Mouse (Mus musculus): ENCODE data around the gene Tcp1. TPM values are rescaled to one million over a fixed set of nuclear protein-coding genes. Genes with fewer than 3 reads are reported as not detected.
A peak's percentile ranks its signal among the peaks of the same experiment; 100 is the strongest.
"Not testable (repeated sequence)": the region's sequence is repeated elsewhere in the genome, so short reads cannot be mapped to it uniquely, and the experiment has no call there.

The Tcp1 gene
- polyA plus RNA-seq, 1 experiment from 2014 or later: 347 TPM

GRCm38 (mm10) chr17:12931576-12931975 lies 16.1 kb downstream of the Tcp1 start:
- not testable (repeated sequence) for H3K36me3 ChIP-seq (ENCODE audit: control insufficient read depth, insufficient read depth, low read length); H3K4me3 ChIP-seq (ENCODE audit: low read depth, low read length); H3K4me1 ChIP-seq (ENCODE audit: control insufficient read depth, insufficient read depth, low read length); H3K27me3 ChIP-seq (ENCODE audit: control insufficient read depth, insufficient read depth, low read depth, low read length); ATAC-seq; H3K27ac ChIP-seq (ENCODE audit: low read length); H3K4me2 ChIP-seq (ENCODE audit: low read length); H3K9ac ChIP-seq (ENCODE audit: low read depth, low read length); H3K9me3 ChIP-seq (replicated peaks; ENCODE audit: control insufficient read depth, low read length, poor library complexity, severe bottlenecking)
- 92% methylated on average over 5 of the region's 5 CpGs for WGBS

- Histone ChIP-seq H3K36me3 (ENCODE audit: control insufficient read depth, insufficient read depth, low read length) (no peaks in the 10 kb centered on the region), H3K9ac (ENCODE audit: low read depth, low read length) (no peak overlapping the region), H3K4me3 (ENCODE audit: low read depth, low read length) (no peak overlapping the region), H3K4me2 (ENCODE audit: low read length) (no peak overlapping the region), H3K27me3 (ENCODE audit: control insufficient read depth, insufficient read depth, low read depth, low read length) (no peaks in the 10 kb centered on the region), H3K9me3 (replicated peaks; ENCODE audit: control insufficient read depth, low read length, poor library complexity, severe bottlenecking) (no peaks in the 10 kb centered on the region), H3K27ac (ENCODE audit: low read length) (no peak overlapping the region), H3K4me1 (ENCODE audit: control insufficient read depth, insufficient read depth, low read length) (no peaks in the 10 kb centered on the region)
- no peak for ATAC-seq
- WGBS: 42% methylated on average over 4 of the region's 4 CpGs
These were observed 20.2 kb downstream of the Tcp1 start for GRCm38 (mm10) chr17:12935719-12936118.

GRCm38 (mm10) chr17:12937412-12937970 lies 22.0 kb downstream of the Tcp1 start:
- Histone ChIP-seq H3K4me1 (ENCODE audit: control insufficient read depth, insufficient read depth, low read length) (no peaks in the 10 kb centered on the region), H3K27ac (ENCODE audit: low read length) (no peak overlapping the region), H3K9me3 (replicated peaks; ENCODE audit: control insufficient read depth, low read length, poor library complexity, severe bottlenecking) (no peaks in the 10 kb centered on the region), H3K27me3 (ENCODE audit: control insufficient read depth, insufficient read depth, low read depth, low read length) (no peaks in the 10 kb centered on the region), H3K9ac (ENCODE audit: low read depth, low read length) (no peak overlapping the region), H3K36me3 (ENCODE audit: control insufficient read depth, insufficient read depth, low read length) (peaks cover 3% of the 10 kb centered on the region; the same call in 1 of the 2 replicates), H3K4me3 (ENCODE audit: low read depth, low read length) (no peak overlapping the region), H3K4me2 (ENCODE audit: low read length) (no peak overlapping the region)
- WGBS: 93% methylated on average over 2 of the region's 2 CpGs
- ATAC-seq: no peak

GRCm38 (mm10) chr17:12938077-12938476 lies 22.6 kb downstream of the Tcp1 start:
- Histone ChIP-seq H3K27me3 (ENCODE audit: control insufficient read depth, insufficient read depth, low read depth, low read length) (no peaks in the 10 kb centered on the region), H3K9ac (ENCODE audit: low read depth, low read length) (no peak overlapping the region), H3K4me3 (ENCODE audit: low read depth, low read length) (no peak overlapping the region), H3K4me1 (ENCODE audit: control insufficient read depth, insufficient read depth, low read length) (no peaks in the 10 kb centered on the region), H3K36me3 (ENCODE audit: control insufficient read depth, insufficient read depth, low read length) (peaks cover 6% of the 10 kb centered on the region; the same call in 1 of the 2 replicates), H3K4me2 (ENCODE audit: low read length) (no peak overlapping the region), H3K9me3 (replicated peaks; ENCODE audit: control insufficient read depth, low read length, poor library complexity, severe bottlenecking) (no peaks in the 10 kb centered on the region), H3K27ac (ENCODE audit: low read length) (no peak overlapping the region)
- no peak for ATAC-seq
- WGBS: 17% methylated on average over 2 of the region's 2 CpGs

- not testable (repeated sequence) for H3K9ac ChIP-seq (ENCODE audit: low read depth, low read length); H3K27me3 ChIP-seq (ENCODE audit: control insufficient read depth, insufficient read depth, low read depth, low read length); H3K27ac ChIP-seq (ENCODE audit: low read length); H3K4me1 ChIP-seq (ENCODE audit: control insufficient read depth, insufficient read depth, low read length); H3K4me3 ChIP-seq (ENCODE audit: low read depth, low read length); H3K9me3 ChIP-seq (replicated peaks; ENCODE audit: control insufficient read depth, low read length, poor library complexity, severe bottlenecking)
- Histone ChIP-seq H3K36me3 (ENCODE audit: control insufficient read depth, insufficient read depth, low read length) (peaks cover 13% of the 10 kb centered on the region; the same call in 1 of the 2 replicates), H3K4me2 (ENCODE audit: low read length) (peak overlapping the region; percentile 49)
- 32% methylated on average over 2 of the region's 12 CpGs for WGBS
- peak; percentile 60; the same call in 1 of the 2 replicates for ATAC-seq
These were observed 24.1 kb downstream of the Tcp1 start for GRCm38 (mm10) chr17:12939377-12940148.

- Histone ChIP-seq H3K4me1 (ENCODE audit: control insufficient read depth, insufficient read depth, low read length) (no peaks in the 10 kb centered on the region), H3K4me3 (ENCODE audit: low read depth, low read length) (no peak within 1 kb of the TSS), H3K9me3 (replicated peaks; ENCODE audit: control insufficient read depth, low read length, poor library complexity, severe bottlenecking) (no peaks in the 10 kb centered on the region), H3K27me3 (ENCODE audit: control insufficient read depth, insufficient read depth, low read depth, low read length) (no peaks in the 10 kb centered on the region), H3K27ac (ENCODE audit: low read length) (no peak within 1 kb of the TSS), H3K4me2 (ENCODE audit: low read length) (peak within 1 kb of the TSS; percentile 49), H3K36me3 (ENCODE audit: control insufficient read depth, insufficient read depth, low read length) (peaks cover 17% of the 10 kb centered on the region; the same call in 1 of the 2 replicates), H3K9ac (ENCODE audit: low read depth, low read length) (no peak within 1 kb of the TSS)
- 0 out of 2 replicates have a peak, but pooled peaks have one; percentile 37 for ATAC-seq
- WGBS: 15% methylated on average over 27 of the region's 27 CpGs
These were observed 24.8 kb downstream of the Tcp1 start, which contains the start of gene Acat3 for GRCm38 (mm10) chr17:12940151-12940805. Gene Acat3 (minus strand): TSS chr17:12940600.

- Histone ChIP-seq H3K4me2 (ENCODE audit: low read length) (no peak overlapping the region), H3K27ac (ENCODE audit: low read length) (no peak overlapping the region), H3K27me3 (ENCODE audit: control insufficient read depth, insufficient read depth, low read depth, low read length) (no peaks in the 10 kb centered on the region), H3K4me3 (ENCODE audit: low read depth, low read length) (no peak overlapping the region), H3K9me3 (replicated peaks; ENCODE audit: control insufficient read depth, low read length, poor library complexity, severe bottlenecking) (no peaks in the 10 kb centered on the region), H3K9ac (ENCODE audit: low read depth, low read length) (no peak overlapping the region), H3K36me3 (ENCODE audit: control insufficient read depth, insufficient read depth, low read length) (peaks cover 22% of the 10 kb centered on the region; the same call in 1 of the 2 replicates), H3K4me1 (ENCODE audit: control insufficient read depth, insufficient read depth, low read length) (no peaks in the 10 kb centered on the region)
- ATAC-seq: no peak
- WGBS: 81% methylated on average over 8 of the region's 8 CpGs
These were observed 26.2 kb downstream of the Tcp1 start for GRCm38 (mm10) chr17:12941543-12942260.

GRCm38 (mm10) chr17:12942459-12943162 lies 27.1 kb downstream of the Tcp1 start:
- Histone ChIP-seq H3K36me3 (ENCODE audit: control insufficient read depth, insufficient read depth, low read length) (peaks cover 22% of the 10 kb centered on the region; the same call in 1 of the 2 replicates), H3K27ac (ENCODE audit: low read length) (no peak overlapping the region), H3K27me3 (ENCODE audit: control insufficient read depth, insufficient read depth, low read depth, low read length) (no peaks in the 10 kb centered on the region), H3K9me3 (replicated peaks; ENCODE audit: control insufficient read depth, low read length, poor library complexity, severe bottlenecking) (no peaks in the 10 kb centered on the region), H3K4me1 (ENCODE audit: control insufficient read depth, insufficient read depth, low read length) (no peaks in the 10 kb centered on the region), H3K9ac (ENCODE audit: low read depth, low read length) (no peak overlapping the region), H3K4me2 (ENCODE audit: low read length) (no peak overlapping the region), H3K4me3 (ENCODE audit: low read depth, low read length) (no peak overlapping the region)
- ATAC-seq: no peak
- WGBS: 95% methylated on average over 6 of the region's 6 CpGs

Data from midbrain, embryonic 16.5 days (tissue).